Mouse (Mus musculus) spleen, adult 12 weeks (tissue): Measurements from ENCODE around the gene Apol7e.
"Not testable (repeated sequence)": the region's sequence is repeated elsewhere in the genome, so short reads cannot be mapped to it uniquely, and the experiment has no call there.

ENCODE experiments used
- DNase-seq: peaks from one replicate; pipeline ENCODE4 v3.0.0; 2022; ENCODE audit warnings: low spot score

Gene Apol7e

DNA sequence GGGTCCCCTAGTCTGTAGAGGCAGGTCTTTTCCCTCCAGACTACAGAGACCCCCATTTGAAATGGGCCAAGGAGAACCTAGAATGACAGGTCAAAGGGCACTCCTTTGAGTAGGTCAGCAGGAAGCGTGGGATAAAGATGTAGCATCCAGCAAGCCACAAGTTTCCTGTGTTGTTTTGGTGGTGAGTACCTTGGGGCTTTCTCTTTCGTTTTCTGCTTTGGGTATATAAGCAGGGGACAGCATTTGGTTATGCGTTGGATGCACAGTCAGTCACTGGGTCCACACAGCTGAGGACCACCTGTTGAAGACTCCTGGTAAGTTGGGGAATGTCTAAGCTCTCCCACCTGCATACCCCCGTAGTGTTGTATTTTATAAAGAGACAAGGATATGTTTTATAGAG, at the start of gene Apol7e:
Gene Apol7e, plus strand, starts transcription at position 202 of the 400 bp plus-strand sequence.
- DNase-seq = not testable (repeated sequence)

DNA sequence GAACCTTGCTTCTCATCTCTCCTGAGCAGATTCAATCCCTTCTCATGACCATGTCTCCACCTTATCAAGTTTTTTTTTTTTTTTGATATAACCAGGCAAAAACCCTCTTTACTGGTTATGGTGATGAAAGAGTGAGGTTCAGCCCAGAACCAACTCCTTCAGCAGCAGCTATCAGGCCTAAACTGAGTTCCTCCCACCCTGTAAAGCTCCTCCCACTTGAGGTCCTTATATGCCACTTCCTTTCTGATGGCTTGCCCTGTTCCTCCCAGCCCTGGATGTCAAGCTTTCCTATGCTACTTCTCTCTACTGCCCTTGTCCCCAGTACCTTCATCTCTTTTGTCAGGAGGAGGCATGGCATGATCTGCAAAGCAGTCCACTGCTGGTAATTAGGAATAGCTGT, 47.5 kb upstream of the Apol7e start:
- DNase-seq = not testable (repeated sequence)

DNA sequence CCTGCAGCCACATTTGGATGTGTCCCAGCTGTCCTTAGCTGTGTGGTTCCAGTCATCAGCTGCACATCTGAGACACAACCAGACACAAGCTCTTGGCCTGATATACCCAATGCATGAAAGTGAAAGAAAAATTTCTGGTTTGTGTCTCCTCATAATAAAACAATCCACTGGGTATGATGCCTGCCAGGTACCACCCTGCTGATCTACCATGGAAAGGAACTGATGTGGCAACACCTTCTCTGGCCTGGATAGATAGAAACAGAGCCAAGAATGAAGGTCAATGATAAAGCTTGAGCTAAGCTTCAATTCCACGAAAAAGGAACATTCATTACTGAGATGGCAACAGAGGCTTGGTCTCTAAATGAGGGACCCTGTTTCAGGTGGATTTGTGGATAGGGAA, 38.9 kb upstream of the Apol7e start:
- not testable (repeated sequence) for DNase-seq

DNA sequence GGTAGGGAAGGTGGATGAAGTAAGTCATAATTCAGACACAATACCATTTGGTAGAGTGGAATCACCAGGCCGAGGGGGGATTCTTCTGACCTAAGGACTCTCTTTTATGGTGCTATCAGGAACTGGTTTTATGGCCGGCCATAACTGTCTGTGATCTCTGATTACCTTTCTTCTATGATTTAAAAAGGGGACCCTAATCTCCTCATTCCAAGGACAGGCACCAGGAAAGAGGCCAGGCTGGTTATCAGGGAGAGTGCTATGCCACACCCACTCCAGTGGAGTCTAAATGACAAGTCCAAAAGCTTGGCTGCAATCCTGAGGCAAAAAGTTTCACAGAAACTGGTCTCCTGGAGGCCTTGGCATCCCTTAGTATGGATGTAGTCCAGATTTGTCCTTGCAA, 36.8 kb upstream of the Apol7e start:
- not testable (repeated sequence) for DNase-seq

DNA sequence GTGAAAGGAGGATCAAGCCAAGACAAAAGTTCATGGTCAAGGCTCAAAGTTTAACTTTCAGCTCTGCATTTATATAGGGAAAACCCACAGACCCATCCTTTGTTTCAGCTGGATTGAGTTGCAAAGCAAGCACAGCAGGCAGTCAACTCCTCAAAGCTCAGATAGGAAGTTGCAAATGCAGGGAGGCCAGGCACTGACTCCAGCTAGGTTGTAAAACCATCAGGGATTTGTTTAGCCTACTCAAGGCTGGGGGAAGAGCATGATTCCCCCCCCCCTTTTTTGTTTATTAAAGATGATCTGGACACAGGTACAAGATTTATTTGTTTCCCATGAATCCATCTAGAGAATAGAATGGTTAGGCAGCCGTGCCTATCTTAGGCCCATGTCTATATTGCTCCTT, 24.6 kb upstream of the Apol7e start:
- not testable (repeated sequence) for DNase-seq

DNA sequence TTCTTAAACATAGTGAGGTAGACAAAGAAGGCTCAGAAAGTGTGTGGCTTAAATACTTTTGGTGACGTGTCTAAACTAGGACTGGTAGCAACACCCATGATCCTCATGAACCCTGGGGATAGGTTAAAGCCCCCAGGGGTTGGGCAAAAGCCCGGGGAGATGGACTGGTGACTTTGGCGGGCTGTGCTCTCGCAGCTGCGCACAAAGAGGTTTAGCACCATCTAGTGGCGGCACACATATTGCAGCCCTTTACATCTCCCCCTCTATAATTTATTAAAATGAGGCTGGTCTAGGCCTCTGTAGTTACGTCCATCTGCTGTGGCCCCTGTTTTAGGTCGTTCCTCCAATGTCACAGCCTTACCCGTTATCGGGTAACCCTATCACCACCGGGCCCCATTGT, 14.7 kb upstream of the Apol7e start:
- peak; percentile 50 for DNase-seq

DNA sequence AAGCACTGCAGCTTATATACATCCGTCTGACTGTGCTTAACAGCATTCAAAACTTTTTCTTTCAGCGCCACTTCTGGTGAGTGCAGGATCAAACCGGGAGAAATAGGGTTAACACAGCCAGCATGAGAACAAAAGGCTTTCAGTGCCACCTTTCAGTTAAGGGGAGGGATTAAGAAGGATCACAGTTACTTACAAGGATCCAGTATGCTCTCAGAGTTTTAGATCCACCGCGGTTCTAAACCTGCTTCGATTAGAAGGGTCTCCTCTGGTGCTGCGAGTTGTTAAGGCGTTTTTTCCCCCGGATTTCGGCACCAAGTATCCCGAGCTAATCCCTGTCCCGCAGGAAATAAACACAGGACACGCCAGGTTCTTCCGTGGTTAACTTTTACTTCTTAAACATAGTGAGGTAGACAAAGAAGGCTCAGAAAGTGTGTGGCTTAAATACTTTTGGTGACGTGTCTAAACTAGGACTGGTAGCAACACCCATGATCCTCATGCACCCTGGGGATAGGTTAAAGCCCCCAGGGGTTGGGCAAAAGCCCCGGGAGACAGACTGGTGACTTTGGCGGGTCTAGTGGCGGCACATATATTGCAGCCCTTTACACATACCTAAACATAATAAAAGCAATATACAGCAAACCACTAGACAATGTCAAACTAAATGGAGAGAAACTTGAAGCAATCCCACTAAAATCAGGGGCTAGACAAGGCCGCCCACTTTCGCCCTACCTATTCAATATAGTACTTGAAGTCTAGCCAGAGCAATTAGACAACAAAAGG, 6.9 kb upstream of the Apol7e start:
- not testable (repeated sequence) for DNase-seq

DNA sequence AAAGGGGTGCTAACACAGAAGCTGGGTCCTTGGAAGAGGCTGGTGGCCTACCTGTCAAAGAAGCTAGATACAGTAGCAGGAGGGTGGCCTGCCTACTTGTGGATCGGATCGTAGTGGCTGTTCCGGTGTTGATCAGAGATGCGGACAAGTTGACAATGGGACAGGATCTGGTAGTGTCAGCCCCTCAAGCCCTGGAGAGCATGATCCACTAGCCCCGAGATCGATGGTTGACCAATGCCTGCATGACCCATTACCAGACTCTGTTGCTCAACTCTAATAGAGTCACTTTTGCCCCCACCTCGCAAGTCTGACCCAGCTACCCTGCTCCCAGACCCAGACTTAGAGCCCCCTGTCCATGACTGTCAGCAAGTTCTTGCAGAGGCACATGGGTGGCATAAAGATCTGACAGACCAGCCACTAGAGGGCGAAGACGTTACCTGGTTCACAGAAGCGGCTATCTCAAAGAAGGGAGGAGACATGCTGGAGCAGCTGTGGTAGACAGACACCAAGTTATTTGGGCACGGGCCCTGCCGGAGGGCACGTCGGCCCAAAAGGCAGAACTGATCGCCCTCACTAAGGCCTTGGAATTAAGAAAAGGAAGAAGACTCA, 3.9 kb upstream of the Apol7e start:
- DNase-seq = peak; percentile 36

DNA sequence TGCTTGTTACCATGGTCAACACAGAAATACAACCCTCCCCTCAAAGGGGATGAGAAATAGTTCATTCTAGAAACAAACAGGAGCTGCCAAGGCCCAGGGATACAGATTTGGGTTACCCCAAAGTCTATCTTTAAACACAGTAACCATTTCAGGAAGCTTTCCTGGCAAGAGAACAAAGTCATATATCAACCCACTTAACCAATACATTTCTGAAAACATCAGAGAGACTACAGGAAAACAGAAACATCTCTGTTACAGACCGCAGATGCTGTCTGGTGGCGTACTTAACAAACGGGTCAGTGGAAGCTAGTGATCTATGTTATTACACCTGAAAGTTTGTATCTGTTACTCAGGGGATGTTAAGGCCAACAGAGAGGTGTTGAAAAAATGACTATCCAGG, 6.6 kb downstream of the Apol7e start:
- DNase-seq = not testable (repeated sequence)

DNA sequence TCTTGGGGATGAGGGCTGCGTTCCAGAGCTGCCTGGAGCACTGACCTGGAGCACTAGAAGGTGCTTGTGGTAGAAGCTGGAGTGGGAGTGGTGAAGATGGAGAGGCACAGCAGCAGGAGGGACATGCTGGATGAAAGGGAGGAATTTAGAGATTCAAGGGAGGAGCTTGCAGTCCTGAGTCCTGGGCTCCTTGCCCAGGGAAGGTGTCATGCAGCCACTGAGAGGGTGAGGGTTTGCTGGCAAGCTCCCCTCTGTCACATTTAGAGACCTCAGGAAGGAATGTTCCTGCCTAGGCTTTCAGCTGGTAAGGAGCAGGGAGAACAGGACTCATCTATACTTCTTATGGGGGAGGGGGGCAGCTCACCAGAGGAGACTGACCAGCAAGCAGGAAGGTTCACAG, 10.3 kb downstream of the Apol7e start:
- DNase-seq = not testable (repeated sequence)

DNA sequence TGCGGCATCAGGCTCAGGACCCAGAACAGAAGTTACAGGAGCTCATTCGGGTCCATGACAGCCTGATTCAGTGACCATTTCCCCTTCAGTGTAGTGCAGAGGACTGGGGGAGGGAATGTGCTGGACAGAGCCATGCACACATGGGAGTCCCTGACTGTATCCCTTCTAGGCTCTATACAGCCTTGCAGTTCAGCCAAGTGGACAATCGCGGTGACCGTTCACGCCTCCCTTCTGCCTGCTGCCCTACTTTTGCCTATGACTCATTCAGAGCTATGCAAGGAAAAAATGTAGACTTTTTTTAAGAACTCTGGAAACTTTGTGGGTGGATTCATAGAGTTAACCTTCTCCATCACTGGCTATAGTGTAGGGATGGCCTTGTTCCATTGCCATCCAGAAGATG, 19.6 kb downstream of the Apol7e start:
- not testable (repeated sequence) for DNase-seq

DNA sequence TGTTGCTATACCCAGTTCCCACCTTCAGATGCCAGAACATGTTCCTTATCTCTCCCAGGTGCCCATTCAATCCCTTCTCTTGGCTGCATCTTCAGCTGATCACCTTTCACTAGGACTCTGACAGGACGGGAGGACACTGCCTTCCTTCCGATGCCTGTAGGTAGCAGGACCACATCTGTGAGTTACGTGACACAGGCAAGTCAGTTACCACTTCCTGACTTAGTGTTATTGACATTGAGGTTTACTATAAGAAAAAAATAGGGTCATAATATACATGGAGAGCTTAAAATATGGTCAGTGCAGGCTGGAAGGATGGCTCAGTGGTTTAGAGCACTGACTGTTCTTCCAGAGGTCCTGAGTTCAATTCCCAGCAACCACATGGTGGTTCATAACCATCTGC, 22.9 kb downstream of the Apol7e start:
- DNase-seq = not testable (repeated sequence)

DNA sequence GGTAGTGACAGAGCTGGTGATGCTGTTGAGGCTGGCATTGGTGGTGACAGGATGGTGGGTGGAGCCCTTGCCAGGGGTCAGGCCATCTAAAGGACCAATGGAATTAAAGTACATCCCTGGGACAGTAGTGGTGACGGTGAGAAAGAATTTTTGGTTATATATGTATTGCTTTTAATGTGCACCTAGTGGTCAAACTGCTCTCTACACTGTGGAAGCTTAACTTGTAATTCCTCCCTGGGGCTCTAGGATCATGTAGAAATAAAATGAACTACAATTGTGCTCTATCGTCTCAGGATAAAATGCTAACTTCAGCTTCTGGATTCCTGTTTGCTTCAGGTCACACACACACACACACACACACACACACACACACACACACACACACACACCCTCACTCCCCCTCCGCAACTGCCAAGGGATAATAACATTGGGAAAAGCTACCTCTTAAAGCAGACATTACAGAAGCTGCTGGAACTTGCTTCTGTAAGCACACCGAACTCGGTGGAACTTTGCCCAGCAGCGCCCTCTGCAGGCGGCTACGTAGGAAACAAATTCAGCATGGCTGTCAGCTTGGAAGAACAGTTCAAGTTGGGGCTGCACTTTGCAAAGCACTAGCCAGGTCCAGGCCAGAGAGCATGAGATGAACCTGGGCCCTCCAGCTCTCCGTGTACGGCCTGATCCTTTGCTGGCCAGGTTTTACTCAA, 25.7 kb downstream of the Apol7e start:
- DNase-seq = not testable (repeated sequence)

DNA sequence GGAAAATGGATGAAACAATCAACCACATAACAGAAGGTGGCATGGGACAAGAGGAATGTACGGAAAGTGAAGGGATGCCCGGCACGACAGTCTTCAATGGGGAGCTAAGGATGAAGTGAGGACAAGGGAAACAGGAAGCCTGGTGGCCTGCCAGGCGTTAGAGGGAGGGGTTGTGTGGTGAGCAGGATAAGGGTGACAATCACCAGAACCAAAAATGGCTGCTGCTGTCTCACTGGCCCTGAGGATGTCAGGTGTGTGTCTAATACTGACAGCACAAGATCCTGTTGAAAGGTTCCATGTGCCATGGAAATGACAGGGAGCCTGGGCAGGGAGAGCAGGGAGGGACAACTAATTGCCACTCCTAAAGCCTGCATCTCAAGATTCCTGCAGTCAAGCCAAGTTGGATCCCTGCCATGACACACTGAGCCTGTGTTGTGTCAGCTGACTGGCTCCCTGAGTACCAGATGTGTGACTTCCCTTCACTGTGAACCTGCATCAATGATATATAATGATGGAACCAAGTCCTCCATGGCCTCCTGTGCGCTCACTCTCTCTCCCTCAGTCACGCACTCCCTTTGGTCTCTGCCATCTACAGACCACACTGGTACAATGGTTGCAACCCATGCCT, 26.9 kb downstream of the Apol7e start:
- not testable (repeated sequence) for DNase-seq

DNA sequence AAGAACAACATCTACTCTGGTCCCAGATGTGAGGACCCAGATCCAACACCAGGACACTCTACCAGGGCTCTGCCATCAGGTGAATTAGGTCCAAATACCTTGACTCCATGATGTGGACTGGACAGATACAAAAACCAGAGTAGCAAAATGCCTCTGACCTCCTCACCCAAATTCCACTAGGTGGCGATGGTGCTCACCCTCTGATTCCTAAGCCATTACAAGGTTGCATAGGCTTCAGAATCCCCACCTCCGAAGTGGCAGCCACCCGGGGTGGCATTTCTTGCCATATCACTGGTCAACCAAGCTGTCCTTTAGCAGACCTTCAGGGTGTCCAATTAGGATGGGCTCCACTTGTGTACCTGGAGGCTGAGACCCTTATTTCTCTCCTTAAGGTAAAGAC, 28.5 kb downstream of the Apol7e start:
- not testable (repeated sequence) for DNase-seq

DNA sequence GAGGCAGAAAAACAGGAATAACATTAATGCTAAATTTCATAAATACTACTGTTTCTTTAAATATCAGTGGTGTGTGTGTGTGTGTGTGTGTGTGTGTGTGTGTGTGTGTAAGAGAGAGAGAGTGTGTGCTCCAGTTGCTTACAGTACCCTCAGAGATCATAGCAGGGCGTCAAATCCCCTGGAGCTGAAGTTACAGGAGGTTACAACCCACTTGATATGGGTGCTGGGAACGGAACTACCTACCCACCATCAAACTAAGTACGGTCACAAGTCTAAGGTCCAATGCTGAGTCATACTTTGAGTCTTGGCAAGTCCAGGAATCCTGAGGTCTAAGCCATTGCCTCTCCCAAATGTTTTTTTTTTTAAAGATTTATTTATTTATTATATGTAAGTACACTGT, 29.1 kb downstream of the Apol7e start:
- DNase-seq = not testable (repeated sequence)

DNA sequence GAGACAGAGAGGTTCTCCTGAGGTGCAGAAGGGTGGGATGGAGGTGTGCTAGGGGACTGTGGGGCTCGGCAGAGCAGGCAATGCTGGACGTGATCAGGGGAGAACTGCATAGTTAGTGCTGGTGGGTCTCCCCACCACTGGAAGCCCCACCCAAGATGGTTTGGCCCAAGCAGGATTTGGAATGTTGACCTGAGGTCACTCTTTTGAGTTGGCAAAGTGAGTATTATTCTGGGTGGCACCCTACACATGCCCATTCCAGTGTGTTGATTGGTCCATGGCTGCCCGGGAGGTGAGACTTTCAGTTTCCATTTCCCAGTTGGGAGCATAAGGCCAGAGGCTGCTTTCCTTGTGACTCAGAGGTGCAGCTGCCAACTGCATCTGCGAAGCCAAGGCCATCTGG, 30.1 kb downstream of the Apol7e start, which contains the start of gene Apol9b:
Gene Apol9b, plus strand, starts transcription at position 301 of the 400 bp plus-strand sequence.
- DNase-seq = not testable (repeated sequence)

DNA sequence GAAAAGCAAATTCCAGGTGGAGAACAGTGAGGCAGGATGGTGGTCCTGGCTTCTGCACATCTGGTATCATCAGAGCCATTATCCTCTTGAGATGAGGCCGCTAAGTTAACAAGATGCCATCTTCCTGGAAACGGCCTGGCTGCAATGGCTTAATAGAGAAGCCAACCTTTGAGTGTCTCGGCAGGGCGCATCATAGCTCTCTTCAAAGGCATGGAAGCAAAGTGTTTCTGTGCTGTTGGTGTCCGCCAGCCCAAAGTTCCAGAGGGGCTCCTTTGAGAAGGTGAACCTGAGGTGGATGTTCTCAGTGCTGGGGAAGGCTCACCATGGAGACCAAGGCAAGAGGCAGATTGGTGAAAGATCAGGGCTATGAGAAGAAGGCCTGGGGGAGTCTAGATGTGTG, 32.9 kb downstream of the Apol7e start:
- no peak for DNase-seq

DNA sequence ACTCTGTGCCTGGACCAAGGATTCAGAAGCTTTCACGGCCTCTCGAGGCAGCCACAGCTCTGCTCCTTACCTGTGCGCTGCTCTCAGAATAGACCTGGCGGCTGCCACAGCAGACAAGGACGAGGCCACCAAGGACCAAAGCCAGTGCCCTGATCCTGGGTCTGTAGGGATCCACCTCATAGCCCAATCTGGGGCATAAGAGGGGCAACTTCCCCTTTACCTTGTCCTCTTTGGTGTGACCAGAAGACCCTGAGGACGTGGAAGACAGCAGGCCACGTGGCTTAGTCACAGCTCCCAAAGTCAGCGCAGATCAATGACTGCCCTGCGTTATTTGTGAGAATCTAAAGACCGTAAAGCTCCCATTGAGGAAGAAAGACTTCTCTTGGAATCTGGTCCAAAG, 34.2 kb downstream of the Apol7e start:
- DNase-seq = not testable (repeated sequence)

DNA sequence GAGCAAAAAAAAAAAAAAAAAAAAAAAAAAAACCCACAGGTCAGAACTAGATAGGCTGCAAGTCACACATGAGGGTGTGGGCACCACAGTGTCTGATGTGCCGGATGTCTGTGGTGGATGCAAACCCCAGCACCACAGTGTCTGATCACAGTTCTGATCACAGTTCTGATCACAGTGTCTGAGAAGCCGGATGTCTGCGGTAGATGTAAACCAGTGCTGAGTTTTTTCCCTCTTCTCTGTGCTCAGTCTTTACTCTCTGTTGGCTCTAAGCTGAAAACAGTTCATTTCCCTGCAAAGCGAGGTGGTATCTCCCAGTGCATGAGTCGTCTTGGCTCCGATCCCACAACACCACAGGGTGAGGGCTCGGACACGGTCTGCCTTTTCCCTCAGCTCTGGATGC, 34.7 kb downstream of the Apol7e start:
- DNase-seq = peak; percentile 30

DNA sequence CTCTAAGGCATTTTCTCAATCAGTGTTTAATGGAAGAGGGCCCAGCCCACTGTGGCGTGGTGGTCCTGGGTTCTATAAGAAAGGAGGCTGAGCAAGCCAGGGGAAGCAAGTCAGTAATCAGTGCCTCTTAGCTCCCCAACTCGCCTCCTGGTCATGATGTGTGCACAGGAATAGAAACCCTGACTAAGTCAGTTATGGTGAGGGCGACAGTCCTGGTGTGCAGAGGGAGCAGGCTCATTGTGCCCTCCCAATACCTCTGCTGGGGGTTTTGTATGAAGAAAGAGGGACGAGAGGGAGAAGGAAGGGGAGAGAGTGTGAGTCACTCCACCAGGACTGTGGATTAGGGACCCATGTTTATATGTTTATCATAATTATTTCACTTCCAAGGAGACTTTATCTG, 35.2 kb downstream of the Apol7e start:
- DNase-seq = not testable (repeated sequence)
